Mouse (Mus musculus) liver, adult 2 months (tissue): ENCODE data around the gene Aif1l.

Experiments
- CTCF ChIP-seq: fragments of 200-500 bp; IDR thresholded peaks from 2 replicates; pipeline ENCODE4 v1.5.1; 2011; ENCODE audit warnings: low read depth, low read length, control low read depth
- POLR2A ChIP-seq: fragments of 200-500 bp; IDR thresholded peaks from 2 replicates; pipeline ENCODE4 v1.6.1; 2011; ENCODE audit warnings: low read length, control low read depth; ENCODE audit not compliant: insufficient read depth; ENCODE audit errors: extremely low read depth

- TF ChIP-seq CTCF (no peak), POLR2A (no peak)
Observed at GRCm38 (mm10) chr2:31974809-31975371, 25.0 kb downstream of the Aif1l start.
